Mouse (Mus musculus) cerebellum, postnatal 4 days (tissue): ENCODE data around the gene Gpr3.

Source experiments
- DNase-seq, 2 experiments: peaks; one replicate each; pipeline ENCODE4 v3.0.0; 2022; ENCODE audit warnings: low spot score in 2 of 2, mixed read lengths in 1 of 2

Gene Gpr3

GRCm38 (mm10) chr4:133170616-133171015 lies 41.7 kb downstream of the Gpr3 start:
- peak in 1 of 2 experiments; percentile 30 for DNase-seq

- DNase-seq = no peak
Measured at GRCm38 (mm10) chr4:133170056-133170524, 42.2 kb downstream of the Gpr3 start.

- no peak for DNase-seq
Measured at GRCm38 (mm10) chr4:133169237-133170055, 42.9 kb downstream of the Gpr3 start.

- DNase-seq = no peak
Measured at GRCm38 (mm10) chr4:133166773-133167172, 45.6 kb downstream of the Gpr3 start.

- DNase-seq = no peak
Measured at GRCm38 (mm10) chr4:133162196-133162595, 50.1 kb downstream of the Gpr3 start.

- DNase-seq = no peak
Measured at GRCm38 (mm10) chr4:133160821-133161220, 51.5 kb downstream of the Gpr3 start.

GRCm38 (mm10) chr4:133160211-133160610 lies 52.1 kb downstream of the Gpr3 start:
- no peak for DNase-seq

GRCm38 (mm10) chr4:133159646-133160045 lies 52.7 kb downstream of the Gpr3 start:
- no peak for DNase-seq
